Comparison of ENCODE assay signal across 9 mouse cellular contexts in genomic region chr2:107083071-107083885, GRCm38 (mm10). TPM values are rescaled to one million over a fixed set of nuclear protein-coding genes. Genes with fewer than 3 reads are reported as not detected.
DNase-seq lines count a peak whose midpoint lies in the region; ATAC-seq and TF ChIP-seq lines count a peak whose summit lies in the region.
"Had no signal": no experiment of that assay in that cellular context is flagged by ENCODE, and none has a peak within 500 bp of the region (broad histone marks: within the 10 kb centered on the region; RNA-seq: fewer than 3 reads in every experiment).

No protein-coding gene starts in this region.

- peak overlapping the region; percentile 9; the same call in 1 of the 2 replicates for H3K4me3 ChIP-seq in heart, embryonic 10.5 days
- H3K4me3 ChIP-seq in ES-E14 (ENCODE audit: insufficient read depth in 1 of 2, low read depth in 1 of 2, low read length in 2 of 2, poor library complexity in 1 of 2, severe bottlenecking in 1 of 2), result no peak overlapping the region
- no peak overlapping the region for H3K4me3 ChIP-seq in cortical plate, adult 2 months (ENCODE audit: insufficient read depth, low read length)
- H3K4me3 ChIP-seq in limb, embryonic 13.5 days, result no peak overlapping the region
- H3K4me3 ChIP-seq: embryonic facial prominence, embryonic 13.5 days had no signal

- H3K4me2 ChIP-seq in limb, embryonic 13.5 days (replicated peaks), result no peak overlapping the region
- H3K4me2 ChIP-seq: embryonic facial prominence, embryonic 13.5 days had no signal

- TF ChIP-seq POLR2A in cortical plate, adult 2 months (IDR thresholded peaks at IDR 0.05; ENCODE audit: extremely low read depth, insufficient read depth, low read length), result no peak

- H3K9me3 ChIP-seq in heart, embryonic 10.5 days, result no peaks in the 10 kb centered on the region
- H3K9me3 ChIP-seq in ES-E14 (ENCODE audit: control insufficient read depth, insufficient read depth, low read depth, low read length), result no peaks in the 10 kb centered on the region
- H3K9me3 ChIP-seq in limb, embryonic 13.5 days, result no peaks in the 10 kb centered on the region
- H3K9me3 ChIP-seq: embryonic facial prominence, embryonic 13.5 days had no signal

- no peak overlapping the region for H3K9ac ChIP-seq in ES-E14 (ENCODE audit: insufficient read depth, low read depth, low read length, poor library complexity, severe bottlenecking)
- H3K9ac ChIP-seq in limb, embryonic 13.5 days, result no peak overlapping the region
- H3K9ac ChIP-seq: embryonic facial prominence, embryonic 13.5 days had no signal

- 46% methylated on average over 14 of the region's 14 CpGs for WGBS in heart, embryonic 10.5 days
- WGBS in limb, embryonic 13.5 days, result 37% methylated on average over 14 of the region's 14 CpGs

- peak; percentile 69 to 74 for ATAC-seq in hematopoietic stem cell, adult 5-6 weeks (replicated peaks in 1 of 2; ENCODE audit: insufficient read depth in 1 of 2, low FRiP score in 2 of 2, low TSS enrichment in 1 of 2, low read depth in 1 of 2, poor library complexity in 2 of 2, severe bottlenecking in 2 of 2)
- ATAC-seq in limb, embryonic 13.5 days (ENCODE audit: low FRiP score, low read depth), result peak; percentile 80
- ATAC-seq in inflammation-experienced regulatory T-cells, adult 6 months, result no peak

- intact Hi-C loops in heart, postnatal 25 days (cut with DNase I), result loop anchor here (5.0 kb wide), 1 partner anchor 784 kb away; no protein-coding TSS in a partner anchor

- H3K36me3 ChIP-seq in heart, embryonic 10.5 days, result no peaks in the 10 kb centered on the region
- H3K36me3 ChIP-seq in ES-E14 (ENCODE audit: control insufficient read depth, insufficient read depth, low read length, poor library complexity, severe bottlenecking), result no peaks in the 10 kb centered on the region
- H3K36me3 ChIP-seq in limb, embryonic 13.5 days, result no peaks in the 10 kb centered on the region
- H3K36me3 ChIP-seq: embryonic facial prominence, embryonic 13.5 days had no signal

- no peaks in the 10 kb centered on the region for H3K27me3 ChIP-seq in heart, embryonic 10.5 days (ENCODE audit: insufficient read depth, poor library complexity, severe bottlenecking)
- no peaks in the 10 kb centered on the region for H3K27me3 ChIP-seq in limb, embryonic 13.5 days
- H3K27me3 ChIP-seq: embryonic facial prominence, embryonic 13.5 days had no signal

- in situ Hi-C loops in ES-E14 (cut with MboI; ENCODE audit: low sequenced_read_pairs in 2 of 2, unreplicated experiment in 2 of 2), result no loop called here

- DNase-seq in heart, embryonic 10.5 days (ENCODE audit: low spot score), result no peak
- no peak for DNase-seq in heart, postnatal 25 days (ENCODE audit: low spot score)
- no peak for DNase-seq in ES-E14 (ENCODE audit: low read depth, low spot score)
- peak; percentile 62 for DNase-seq in right cerebral cortex, postnatal 4 days

- 0 out of 2 replicates have a peak, but pooled peaks cover 3% of the 10 kb centered on the region for H3K4me1 ChIP-seq in heart, embryonic 10.5 days
- peaks cover 0 to 2% of the 10 kb centered on the region in 2 experiments; a peak in 1 of 4 replicates for H3K4me1 ChIP-seq in ES-E14 (ENCODE audit: control insufficient read depth in 2 of 2, insufficient read depth in 2 of 2, low read length in 2 of 2, poor library complexity in 1 of 2)
- H3K4me1 ChIP-seq in cortical plate, adult 2 months (ENCODE audit: control insufficient read depth, insufficient read depth, low read length), result no peaks in the 10 kb centered on the region
- H3K4me1 ChIP-seq in limb, embryonic 13.5 days, result peaks cover 6% of the 10 kb centered on the region; the same call in 1 of the 2 replicates
- H3K4me1 ChIP-seq: embryonic facial prominence, embryonic 13.5 days had no signal

- no peak overlapping the region for H3K27ac ChIP-seq in heart, embryonic 10.5 days
- H3K27ac ChIP-seq in ES-E14 (ENCODE audit: insufficient read depth, low read depth, low read length, poor library complexity, severe bottlenecking), result no peak overlapping the region
- no peak overlapping the region for H3K27ac ChIP-seq in cortical plate, adult 2 months (ENCODE audit: insufficient read depth, low read length)
- no peak overlapping the region for H3K27ac ChIP-seq in limb, embryonic 13.5 days
- H3K27ac ChIP-seq: embryonic facial prominence, embryonic 13.5 days had no signal

- peak; percentile 56 for TF ChIP-seq CTCF in cortical plate, adult 2 months (IDR thresholded peaks at IDR 0.05; ENCODE audit: extremely low read depth, insufficient read depth, low read length)

TF ChIP-seq in ES-E14, 5 proteins besides CTCF, POLR2A, EP300 and RAD21:
- TF ChIP-seq HCFC1 (IDR thresholded peaks at IDR 0.05; ENCODE audit: borderline replicate concordance, insufficient read depth, low read length), result no peak
- TF ChIP-seq ZC3H11A (IDR thresholded peaks at IDR 0.05; ENCODE audit: borderline replicate concordance, low read depth, low read length), result peak; percentile 42; the same call in 1 of the 2 replicates
TF ChIP-seq in ES-E14: peak in this region for 1.

RNA-seq across cellular contexts. Expression of gene Fshb, which starts 23.8 kb away (rescaled TPM):
- polyA plus RNA-seq in heart, embryonic 10.5 days (2016; fragmentation: Nextera tagmentation; extraction: Ambion mirVana), result not detected in 2 replicates
- total RNA-seq in heart, postnatal 25 days (2021), result not detected
- not detected in 2 replicates for total RNA-seq in ES-E14 (2012; rRNA removed)
- not detected in 2 replicates for polyA plus RNA-seq in cortical plate, adult 2 months (2012; rRNA removed)
- total RNA-seq in hematopoietic stem cell, adult 5-6 weeks (2017), result not detected in 2 replicates
- polyA plus RNA-seq in limb, embryonic 13.5 days (2015; fragmentation: Nextera tagmentation; extraction: Ambion mirVana), result not detected in 2 replicates
- polyA plus RNA-seq in inflammation-experienced regulatory T-cells, adult 6 months (2017; shearing (Covaris generic)), result not detected
- polyA plus RNA-seq: embryonic facial prominence, embryonic 13.5 days had no signal
